Mouse (Mus musculus) forebrain, embryonic 13.5 days (tissue): ENCODE results near the gene Ltc4s. TPM values are rescaled to one million over a fixed set of nuclear protein-coding genes. Genes with fewer than 3 reads are reported as not detected.

Experiments
- ATAC-seq: fragments of 200-750 bp; cut with Nextera tagmentation; 2 replicates; pipeline ENCODE4 v1.8.0; 2017
- H3K27ac ChIP-seq: fragments of 300-500 bp; sonication (generic); 2 replicates; pipeline ENCODE4 v1.5.1; 2015; ENCODE audit warnings: inconsistent platforms, mild to moderate bottlenecking, moderate library complexity
- H3K27me3 ChIP-seq: fragments of 300-500 bp; sonication (generic); 2 replicates; pipeline ENCODE4 v1.6.1; 2015; ENCODE audit warnings: mild to moderate bottlenecking, inconsistent platforms
- H3K36me3 ChIP-seq: fragments of 300-500 bp; sonication (generic); 2 replicates; pipeline ENCODE4 v1.6.1; 2015; ENCODE audit warnings: mild to moderate bottlenecking, inconsistent platforms; ENCODE audit not compliant: poor library complexity, severe bottlenecking
- H3K4me1 ChIP-seq: fragments of 300-500 bp; sonication (generic); 2 replicates; pipeline ENCODE4 v1.6.1; 2015; ENCODE audit warnings: inconsistent platforms
- H3K4me2 ChIP-seq: fragments of 300-500 bp; sonication (generic); 2 replicates; pipeline ENCODE4 v1.6.1; 2015; ENCODE audit warnings: inconsistent platforms, mild to moderate bottlenecking, moderate library complexity
- H3K4me3 ChIP-seq: fragments of 300-500 bp; sonication (generic); 2 replicates; pipeline ENCODE4 v1.5.1; 2015; ENCODE audit warnings: mild to moderate bottlenecking, inconsistent platforms
- H3K9ac ChIP-seq: fragments of 300-500 bp; sonication (generic); 2 replicates; pipeline ENCODE4 v1.6.1; 2015; ENCODE audit warnings: mild to moderate bottlenecking, inconsistent platforms
- H3K9me3 ChIP-seq: fragments of 300-500 bp; sonication (generic); replicated peaks from 2 replicates; pipeline ENCODE4 v1.6.1; 2016; ENCODE audit warnings: inconsistent platforms
- WGBS: fragments of 180-500 bp; shearing (Covaris S2); methylation state at CpG from one replicate; pipeline ENCODE4 v1.1.7; 2015; 5-methylcytosine and 5-hydroxymethylcytosine counted together
- polyA plus RNA-seq: library from polyadenylated mRNA; unstranded; fragments of >200 nt; fragmentation: Nextera tagmentation; extraction: Ambion mirVana; gene quantifications from 2 replicates; pipeline ENCODE4 v1.2.1, GENCODE M21; 2015

Ltc4s gene
- polyA plus RNA-seq, 1 experiment from 2014 or later: 1.1 TPM

DNA sequence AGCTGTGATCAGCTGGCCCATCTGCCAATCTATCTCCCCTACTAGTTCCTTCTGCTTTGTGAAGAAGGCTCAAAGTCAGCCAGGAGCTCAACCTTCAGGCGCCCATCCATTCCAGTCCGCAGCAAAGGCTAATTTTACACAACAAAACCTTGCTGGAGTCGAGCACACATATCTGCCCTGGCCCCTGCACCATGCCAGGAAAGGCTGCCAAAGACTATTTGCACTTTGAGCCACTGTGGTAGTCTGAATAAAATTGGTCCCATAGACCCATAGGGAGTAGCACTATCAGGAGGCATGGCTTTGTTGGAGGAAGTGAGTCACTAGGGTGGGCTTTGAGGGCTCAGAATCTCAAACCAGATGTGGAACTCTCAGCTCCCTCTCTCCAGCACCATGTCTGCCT, 33.0 kb downstream of the Ltc4s start:
- Histone ChIP-seq H3K4me2 (no peak overlapping the region), H3K36me3 (peaks cover 74% of the 10 kb centered on the region)
- WGBS: 91% methylated on average over 3 of the region's 3 CpGs

GRCm38 (mm10) chr11:50203302-50203827, 35.1 kb downstream of the Ltc4s start:
- ATAC-seq: no peak
- H3K4me1 ChIP-seq: no peaks in the 10 kb centered on the region
- H3K4me2 ChIP-seq: no peak overlapping the region
- no peak overlapping the region for H3K4me3 ChIP-seq
- H3K9me3 ChIP-seq: no peaks in the 10 kb centered on the region
- H3K27ac ChIP-seq: no peak overlapping the region
- H3K36me3 ChIP-seq: peaks cover 93% of the 10 kb centered on the region
- H3K9ac ChIP-seq: no peak overlapping the region
- no peaks in the 10 kb centered on the region for H3K27me3 ChIP-seq
- 95% methylated on average over 9 of the region's 9 CpGs for WGBS

More for the DNA sequence above, 33.0 kb downstream of the Ltc4s start:
- Histone ChIP-seq H3K9ac (no peak overlapping the region), H3K27me3 (no peaks in the 10 kb centered on the region), H3K4me3 (no peak overlapping the region), H3K27ac (no peak overlapping the region), H3K9me3 (no peaks in the 10 kb centered on the region), H3K4me1 (peaks cover 11% of the 10 kb centered on the region)
- no peak for ATAC-seq

DNA sequence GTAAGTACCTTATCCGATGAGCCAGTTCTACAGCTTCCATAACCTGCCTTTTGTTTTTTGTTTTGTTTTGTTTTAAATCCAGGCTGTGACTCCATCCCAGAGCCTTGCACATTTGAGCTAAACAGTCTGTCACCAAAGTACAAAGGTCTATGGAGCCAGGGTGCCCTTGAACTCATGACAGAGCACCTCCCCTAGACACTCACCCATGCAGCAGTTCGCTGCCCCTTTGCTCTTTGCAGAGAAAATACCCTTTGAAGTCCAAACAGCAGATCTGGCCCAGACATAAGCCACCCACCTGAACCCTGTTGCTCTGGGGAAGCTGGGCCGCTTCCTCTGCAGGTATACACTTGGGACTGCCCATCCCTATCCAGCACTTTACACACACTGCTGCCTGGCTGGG, 36.8 kb downstream of the Ltc4s start:
- H3K27ac ChIP-seq: no peak overlapping the region
- ATAC-seq: no peak
- H3K4me3 ChIP-seq: no peak overlapping the region
- peaks cover 96% of the 10 kb centered on the region for H3K36me3 ChIP-seq
- H3K4me1 ChIP-seq: no peaks in the 10 kb centered on the region
- no peak overlapping the region for H3K9ac ChIP-seq
- no peaks in the 10 kb centered on the region for H3K27me3 ChIP-seq
- H3K9me3 ChIP-seq: no peaks in the 10 kb centered on the region
- 96% methylated on average over 3 of the region's 3 CpGs for WGBS
- no peak overlapping the region for H3K4me2 ChIP-seq

GRCm38 (mm10) chr11:50200613-50201012, 37.8 kb downstream of the Ltc4s start:
- Histone ChIP-seq H3K27me3 (no peaks in the 10 kb centered on the region), H3K27ac (no peak overlapping the region)

DNA sequence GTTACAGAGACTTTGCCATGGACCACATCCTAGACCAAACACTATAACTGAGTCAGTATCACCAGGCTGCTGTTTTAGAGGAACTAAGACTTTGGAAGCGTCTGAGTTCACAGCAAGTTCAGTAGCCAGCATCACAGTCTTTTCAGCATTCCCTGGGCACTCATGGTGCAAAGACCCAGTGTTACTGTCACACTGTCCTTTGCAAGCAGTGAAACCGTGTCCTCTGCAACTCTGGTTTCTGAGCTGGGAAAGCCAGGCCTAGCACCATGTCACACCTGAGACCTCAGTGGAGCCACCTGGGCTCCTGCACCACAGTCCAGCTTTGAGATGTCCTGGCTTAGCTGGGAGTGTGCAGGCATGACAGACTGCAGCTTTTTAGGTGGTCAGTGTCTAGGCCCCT, 39.5 kb downstream of the Ltc4s start:
- Histone ChIP-seq H3K27ac (no peak overlapping the region), H3K9ac (no peak overlapping the region), H3K4me1 (no peaks in the 10 kb centered on the region), H3K9me3 (no peaks in the 10 kb centered on the region), H3K4me2 (no peak overlapping the region), H3K36me3 (peaks cover 83% of the 10 kb centered on the region), H3K4me3 (no peak overlapping the region), H3K27me3 (no peaks in the 10 kb centered on the region)
- no peak for ATAC-seq
- WGBS: 92% methylated on average over 2 of the region's 2 CpGs

More at GRCm38 (mm10) chr11:50200613-50201012, 37.8 kb downstream of the Ltc4s start:
- H3K36me3 ChIP-seq: peaks cover 94% of the 10 kb centered on the region
- H3K9ac ChIP-seq: no peak overlapping the region
- H3K4me3 ChIP-seq: no peak overlapping the region
- H3K4me1 ChIP-seq: no peaks in the 10 kb centered on the region
- ATAC-seq: no peak
- no peak overlapping the region for H3K4me2 ChIP-seq
- WGBS: 85% methylated on average over 8 of the region's 8 CpGs
- H3K9me3 ChIP-seq: no peaks in the 10 kb centered on the region

DNA sequence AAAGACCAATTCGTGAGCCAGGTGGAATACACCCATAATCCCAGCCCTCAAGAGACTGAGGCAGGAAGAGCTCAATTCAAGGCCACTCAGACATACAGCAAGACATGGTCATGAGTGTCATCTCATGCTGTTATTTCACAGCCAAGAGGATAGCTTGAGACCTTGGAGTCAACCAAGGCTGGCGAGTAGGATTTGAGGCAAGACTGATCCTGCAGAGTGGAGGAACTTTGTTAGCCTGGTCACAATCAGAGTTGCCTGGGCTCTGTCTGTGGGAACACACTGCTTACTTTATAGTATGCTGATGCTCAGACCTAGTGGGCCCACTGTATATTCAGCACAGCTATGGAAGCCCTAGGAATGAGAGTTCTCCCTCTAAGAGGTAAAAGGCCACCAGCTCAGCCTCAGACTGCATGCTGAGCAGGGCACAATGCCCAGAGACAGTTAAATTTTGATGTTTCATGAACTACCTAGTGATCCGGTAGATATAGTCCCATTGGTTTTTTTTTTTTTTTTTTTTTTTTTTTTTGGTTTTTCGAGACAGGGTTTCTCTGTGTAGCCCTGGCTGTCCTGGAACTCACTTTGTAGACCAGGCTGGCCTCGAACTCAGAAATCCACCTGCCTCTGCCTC, 40.1 kb downstream of the Ltc4s start:
- H3K9ac ChIP-seq: no peak overlapping the region
- H3K4me1 ChIP-seq: no peaks in the 10 kb centered on the region
- H3K27ac ChIP-seq: no peak overlapping the region
- H3K4me3 ChIP-seq: no peak overlapping the region
- H3K9me3 ChIP-seq: no peaks in the 10 kb centered on the region
- H3K27me3 ChIP-seq: no peaks in the 10 kb centered on the region
- ATAC-seq: no peak
- WGBS: 92% methylated on average over 4 of the region's 5 CpGs
- peaks cover 82% of the 10 kb centered on the region for H3K36me3 ChIP-seq
- no peak overlapping the region for H3K4me2 ChIP-seq

- ATAC-seq: no peak
- no peak overlapping the region for H3K27ac ChIP-seq
- 88% methylated on average over 4 of the region's 4 CpGs for WGBS
- H3K27me3 ChIP-seq: no peaks in the 10 kb centered on the region
- H3K4me1 ChIP-seq: no peaks in the 10 kb centered on the region
- H3K36me3 ChIP-seq: peaks cover 73% of the 10 kb centered on the region
- no peak overlapping the region for H3K4me3 ChIP-seq
- no peak overlapping the region for H3K4me2 ChIP-seq
- H3K9ac ChIP-seq: no peak overlapping the region
- H3K9me3 ChIP-seq: no peaks in the 10 kb centered on the region
Observed at GRCm38 (mm10) chr11:50197500-50197899, 40.9 kb downstream of the Ltc4s start.

DNA sequence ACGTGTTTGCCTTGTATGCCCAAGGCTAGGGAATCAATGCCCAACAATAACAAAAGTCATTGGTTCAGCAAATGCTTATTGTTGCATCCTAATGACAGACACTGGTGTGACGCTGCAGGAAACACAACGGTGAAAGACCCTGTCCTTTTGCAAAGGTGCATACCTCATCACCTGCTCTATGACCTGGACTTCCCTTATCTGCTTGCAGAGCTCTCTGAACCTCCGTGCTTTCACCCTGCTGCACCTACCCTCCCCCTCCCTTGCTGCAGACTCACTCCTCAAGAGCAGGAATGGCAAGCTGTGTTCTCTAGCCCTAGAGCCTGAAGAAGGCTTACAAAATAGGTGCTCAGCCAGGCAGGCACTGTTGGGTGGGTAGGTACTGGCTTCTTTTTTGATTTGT, 43.6 kb downstream of the Ltc4s start:
- Histone ChIP-seq H3K9me3 (no peaks in the 10 kb centered on the region), H3K27me3 (no peaks in the 10 kb centered on the region), H3K27ac (no peak overlapping the region), H3K9ac (no peak overlapping the region), H3K4me3 (no peak overlapping the region), H3K4me1 (no peaks in the 10 kb centered on the region), H3K36me3 (peaks cover 51% of the 10 kb centered on the region), H3K4me2 (no peak overlapping the region)
- 84% methylated on average over 4 of the region's 4 CpGs for WGBS
- ATAC-seq: no peak

- Histone ChIP-seq H3K27me3 (no peaks in the 10 kb centered on the region), H3K27ac (no peak overlapping the region), H3K9me3 (no peaks in the 10 kb centered on the region), H3K36me3 (peaks cover 44% of the 10 kb centered on the region), H3K4me2 (no peak overlapping the region), H3K4me1 (no peaks in the 10 kb centered on the region), H3K4me3 (no peak overlapping the region), H3K9ac (no peak overlapping the region)
- no peak for ATAC-seq
- 78% methylated on average over 7 of the region's 7 CpGs for WGBS
Observed at GRCm38 (mm10) chr11:50194070-50194469, 44.3 kb downstream of the Ltc4s start.

DNA sequence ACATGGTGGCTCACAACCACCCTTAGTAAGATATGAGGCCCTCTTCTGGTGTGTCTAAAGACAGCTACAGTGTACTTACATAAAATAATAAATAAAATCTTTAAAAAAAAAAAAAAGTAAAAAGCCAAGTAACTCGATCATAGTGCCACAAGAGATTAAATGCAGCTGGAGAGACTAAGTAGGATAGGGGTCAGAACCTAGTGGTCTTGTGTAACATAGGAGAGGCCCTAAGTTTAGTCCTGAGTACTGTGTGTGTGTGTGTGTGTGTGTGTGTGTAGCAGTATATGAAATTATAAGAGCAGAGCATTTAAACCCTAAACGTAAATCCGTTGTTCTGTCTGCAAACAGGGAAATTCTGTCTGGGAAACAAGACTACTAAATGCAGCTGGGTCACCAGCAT, 46.1 kb downstream of the Ltc4s start:
- H3K9ac ChIP-seq: no peak overlapping the region
- H3K4me2 ChIP-seq: no peak overlapping the region
- H3K4me1 ChIP-seq: no peaks in the 10 kb centered on the region
- WGBS: 94% methylated on average over 3 of the region's 3 CpGs
- H3K27ac ChIP-seq: no peak overlapping the region
- no peaks in the 10 kb centered on the region for H3K9me3 ChIP-seq
- H3K36me3 ChIP-seq: peaks cover 38% of the 10 kb centered on the region
- no peaks in the 10 kb centered on the region for H3K27me3 ChIP-seq
- no peak for ATAC-seq
- H3K4me3 ChIP-seq: no peak overlapping the region

DNA sequence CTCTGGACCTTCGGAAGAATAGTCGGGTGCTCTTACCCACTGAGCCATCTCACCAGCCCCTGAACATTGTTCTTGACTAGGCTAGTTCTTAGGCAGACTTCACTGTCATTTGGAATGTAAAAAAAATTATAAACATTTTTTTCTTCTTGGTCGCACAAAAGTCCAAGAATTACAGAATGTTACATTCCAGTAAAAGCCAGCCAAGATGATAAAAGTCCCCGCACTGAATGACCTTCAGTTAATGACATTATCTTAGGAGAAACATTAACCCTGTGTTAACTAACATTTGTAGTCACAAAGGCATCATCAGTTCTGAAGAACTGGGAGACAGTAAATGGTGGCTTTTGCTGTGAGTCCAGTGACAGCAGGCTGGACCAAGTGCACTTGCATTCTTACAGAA, 48.1 kb downstream of the Ltc4s start:
- no peaks in the 10 kb centered on the region for H3K9me3 ChIP-seq
- peaks cover 24% of the 10 kb centered on the region; the same call in 1 of the 2 replicates for H3K36me3 ChIP-seq
- no peaks in the 10 kb centered on the region for H3K27me3 ChIP-seq
- H3K9ac ChIP-seq: no peak overlapping the region
- ATAC-seq: no peak
- WGBS: 93% methylated on average over 4 of the region's 4 CpGs
- no peak overlapping the region for H3K4me3 ChIP-seq
- H3K27ac ChIP-seq: no peak overlapping the region
- H3K4me2 ChIP-seq: no peak overlapping the region
- H3K4me1 ChIP-seq: no peaks in the 10 kb centered on the region

GRCm38 (mm10) chr11:50188682-50189081, 49.7 kb downstream of the Ltc4s start:
- Histone ChIP-seq H3K9me3 (no peaks in the 10 kb centered on the region), H3K9ac (no peak overlapping the region), H3K27me3 (no peaks in the 10 kb centered on the region), H3K4me1 (no peaks in the 10 kb centered on the region), H3K4me2 (no peak overlapping the region), H3K27ac (no peak overlapping the region), H3K36me3 (peaks cover 22% of the 10 kb centered on the region), H3K4me3 (no peak overlapping the region)
- 76% methylated on average over 7 of the region's 7 CpGs for WGBS
- ATAC-seq: no peak
